Mouse (Mus musculus) stomach, embryonic 14.5 days (tissue): ENCODE measurements around the gene Sac3d1. TPM values are rescaled to one million over a fixed set of nuclear protein-coding genes. Genes with fewer than 3 reads are reported as not detected.
"Not testable (repeated sequence)": the region's sequence is repeated elsewhere in the genome, so short reads cannot be mapped to it uniquely, and the experiment has no call there.

Source experiments
- ATAC-seq: fragments of 200-750 bp; cut with Nextera tagmentation; 2 replicates; pipeline ENCODE4 v1.8.0; 2017; ENCODE audit warnings: low read depth, moderate TSS enrichment; ENCODE audit not compliant: insufficient number of reproducible peaks, insufficient read depth, low FRiP score
- H3K27ac ChIP-seq: fragments of 300-500 bp; sonication (generic); 2 replicates; pipeline ENCODE4 v1.5.1; 2014; ENCODE audit warnings: mild to moderate bottlenecking, low read length, moderate library complexity, mixed read lengths
- H3K27me3 ChIP-seq: fragments of 300-500 bp; sonication (generic); 2 replicates; pipeline ENCODE4 v1.6.1; 2014; ENCODE audit warnings: low read length, control low read depth, mixed read lengths; ENCODE audit not compliant: control insufficient read depth, insufficient read depth
- H3K36me3 ChIP-seq: fragments of 300-500 bp; sonication (generic); 2 replicates; pipeline ENCODE4 v1.6.1; 2014; ENCODE audit warnings: mild to moderate bottlenecking, control low read depth, low read length, moderate library complexity, mixed read lengths; ENCODE audit not compliant: control insufficient read depth, insufficient read depth
- H3K4me1 ChIP-seq: fragments of 300-500 bp; sonication (generic); 2 replicates; pipeline ENCODE4 v1.6.1; 2014; ENCODE audit warnings: low read length, control low read depth, mixed read lengths; ENCODE audit not compliant: control insufficient read depth, insufficient read depth
- H3K4me2 ChIP-seq: fragments of 300-500 bp; sonication (generic); replicated peaks from 2 replicates; pipeline ENCODE4 v1.6.1; 2014; ENCODE audit warnings: low read depth, low read length, control low read depth
- H3K4me3 ChIP-seq: fragments of 300-500 bp; sonication (generic); 2 replicates; pipeline ENCODE4 v1.5.1; 2014; ENCODE audit warnings: low read depth, low read length, control low read depth
- H3K9ac ChIP-seq: fragments of 300-500 bp; sonication (generic); replicated peaks from 2 replicates; pipeline ENCODE4 v1.6.1; 2014; ENCODE audit warnings: low read depth, mild to moderate bottlenecking, control low read depth, low read length, moderate library complexity, mixed read lengths
- H3K9me3 ChIP-seq: fragments of 300-500 bp; sonication (generic); 2 replicates; pipeline ENCODE4 v1.6.1; 2016; ENCODE audit warnings: low read depth, low read length, control low read depth; ENCODE audit not compliant: control insufficient read depth
- WGBS: fragments of 180-500 bp; shearing (Covaris S2); extraction: QIAGEN DNeasy Blood & Tissue Kit; methylation state at CpG from one replicate; pipeline ENCODE4 v1.1.7; 2014; 5-methylcytosine and 5-hydroxymethylcytosine counted together
- polyA plus RNA-seq: library from polyadenylated mRNA; unstranded; fragments of >200 nt; fragmentation: Nextera tagmentation; extraction: Ambion mirVana; gene quantifications from 2 replicates; pipeline ENCODE4 v1.2.1, GENCODE M21; 2014

The Sac3d1 gene
- polyA plus RNA-seq, 1 experiment from 2014 or later = 47.9 TPM

DNA sequence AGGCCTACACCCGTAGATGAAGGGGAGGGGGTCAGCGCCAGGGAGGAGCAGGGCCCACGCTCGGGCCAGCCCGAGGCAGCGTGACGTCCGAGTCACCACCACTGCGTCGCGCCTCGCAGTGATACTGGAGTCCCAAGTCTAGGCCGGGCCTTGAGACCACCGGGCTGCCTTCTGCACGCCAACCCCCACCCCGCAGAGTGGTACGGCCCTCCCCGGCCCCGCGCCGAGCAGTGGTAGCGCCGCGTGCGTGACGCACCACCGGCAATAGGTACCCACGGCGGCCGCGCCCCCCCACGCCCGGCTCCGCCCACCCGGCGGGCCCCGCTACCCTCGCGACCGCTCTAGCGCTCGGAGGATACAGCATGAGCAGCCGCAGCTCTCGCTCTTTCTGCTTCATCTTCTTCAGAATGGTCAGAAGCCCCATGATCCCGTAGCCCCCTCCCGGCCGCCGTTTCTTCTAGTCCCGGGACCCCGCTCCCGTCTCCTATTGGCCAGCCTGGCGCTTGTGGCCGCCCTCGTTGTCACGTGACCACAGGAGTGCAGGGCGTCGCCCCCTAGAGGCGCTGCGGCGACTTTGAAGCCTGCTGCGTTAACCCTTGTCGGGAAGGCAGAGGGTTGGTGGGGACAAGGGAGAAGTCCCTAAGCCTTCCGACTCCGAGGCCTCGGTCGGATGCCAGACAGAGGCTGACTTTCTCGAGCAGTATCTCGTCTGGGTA, 22.4 kb upstream of the Sac3d1 start, which contains the start of gene Batf2:
Batf2 (plus strand) TSS at position 306 of the 716 bp plus-strand sequence.
- ATAC-seq = peak; percentile 93
- H3K4me3 ChIP-seq = peak within 1 kb of the TSS; percentile 66
- H3K4me2 ChIP-seq = peak within 1 kb of the TSS; percentile 72
- no peaks in the 10 kb centered on the region for H3K27me3 ChIP-seq
- peaks cover 9% of the 10 kb centered on the region; the same call in 1 of the 2 replicates for H3K36me3 ChIP-seq
- peak within 1 kb of the TSS; percentile 78 for H3K9ac ChIP-seq
- WGBS = under 1% methylated on average over 67 of the region's 68 CpGs
- H3K4me1 ChIP-seq = no peaks in the 10 kb centered on the region; the same call in 1 of the 2 replicates
- H3K27ac ChIP-seq = peak within 1 kb of the TSS; percentile 96
- no peaks in the 10 kb centered on the region for H3K9me3 ChIP-seq

DNA sequence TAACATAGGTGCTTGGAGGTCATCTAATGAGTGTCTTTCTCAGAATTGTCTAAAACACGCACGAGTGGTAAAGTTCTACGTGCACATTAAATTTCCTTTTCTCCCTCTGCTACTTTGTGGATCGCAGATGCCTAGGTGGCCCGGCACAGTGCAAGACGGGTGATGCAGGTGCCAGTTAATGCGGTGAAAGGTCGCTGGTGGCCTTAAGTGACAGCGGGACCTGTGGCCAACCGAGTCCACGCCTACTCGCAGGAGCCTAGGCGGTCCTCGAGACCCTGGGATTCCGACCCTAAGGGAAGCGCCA, 21.9 kb upstream of the Sac3d1 start:
- peak overlapping the region; percentile 78 for H3K9ac ChIP-seq
- H3K27ac ChIP-seq = peak overlapping the region; percentile 96
- 5% methylated on average over 16 of the region's 16 CpGs for WGBS
- no peaks in the 10 kb centered on the region for H3K9me3 ChIP-seq
- peaks cover 9% of the 10 kb centered on the region; the same call in 1 of the 2 replicates for H3K36me3 ChIP-seq
- no peak for ATAC-seq
- peak overlapping the region; percentile 66 for H3K4me3 ChIP-seq
- no peaks in the 10 kb centered on the region; the same call in 1 of the 2 replicates for H3K4me1 ChIP-seq
- peak overlapping the region; percentile 72 for H3K4me2 ChIP-seq
- H3K27me3 ChIP-seq = no peaks in the 10 kb centered on the region

DNA sequence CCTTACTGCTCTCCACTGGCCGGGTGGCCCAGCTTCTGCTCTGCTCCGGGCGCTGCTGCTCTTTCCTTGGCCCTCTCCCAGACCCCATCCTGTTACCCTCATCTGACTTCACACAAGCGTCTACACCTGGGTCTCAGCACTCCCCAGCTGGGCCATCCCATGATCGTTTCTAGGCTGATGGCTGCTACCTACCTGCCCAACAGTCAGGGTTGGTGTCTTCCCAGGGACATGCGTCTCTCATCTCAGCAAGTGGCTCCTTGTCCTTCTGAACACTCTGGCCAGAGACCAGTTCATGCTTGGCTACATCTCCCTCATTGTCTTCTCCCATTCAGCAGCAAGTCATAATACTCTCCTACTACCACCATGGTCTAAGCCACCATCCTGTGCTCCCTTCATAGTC, 21.3 kb upstream of the Sac3d1 start:
- 96% methylated on average over 6 of the region's 6 CpGs for WGBS
- H3K9ac ChIP-seq = no peak overlapping the region

DNA sequence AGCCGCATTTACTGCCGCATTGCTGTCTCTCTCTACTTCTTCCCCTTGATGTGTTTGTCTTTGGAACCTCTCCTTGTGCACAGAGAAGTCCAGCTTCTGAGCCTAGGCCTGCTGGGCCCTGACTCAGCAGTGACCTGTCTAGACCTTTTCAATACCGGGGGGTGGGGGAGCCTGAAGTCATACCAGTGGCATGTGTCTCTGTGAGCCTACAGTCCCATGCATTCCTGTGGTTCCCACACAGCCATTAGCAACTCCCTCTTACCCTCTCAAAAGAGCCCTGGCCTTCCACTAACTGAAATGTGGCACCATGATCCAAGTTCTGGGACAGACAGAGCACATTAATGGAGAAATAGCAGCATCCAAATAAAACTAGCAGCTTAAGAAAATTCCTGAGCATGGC, 17.9 kb upstream of the Sac3d1 start:
- WGBS = 77% methylated on average over 3 of the region's 3 CpGs
- Histone ChIP-seq H3K27me3 (no peaks in the 10 kb centered on the region), H3K4me1 (no peaks in the 10 kb centered on the region; the same call in 1 of the 2 replicates), H3K4me3 (no peak overlapping the region), H3K9me3 (no peaks in the 10 kb centered on the region), H3K9ac (no peak overlapping the region), H3K27ac (no peak overlapping the region), H3K4me2 (no peak overlapping the region), H3K36me3 (peaks cover 18% of the 10 kb centered on the region; the same call in 1 of the 2 replicates)
- ATAC-seq = no peak

More for the DNA sequence above, 21.3 kb upstream of the Sac3d1 start:
- no peak overlapping the region for H3K27ac ChIP-seq
- no peaks in the 10 kb centered on the region for H3K27me3 ChIP-seq
- peak overlapping the region; percentile 72 for H3K4me2 ChIP-seq
- no peak overlapping the region for H3K4me3 ChIP-seq
- peaks cover 14% of the 10 kb centered on the region; the same call in 1 of the 2 replicates for H3K36me3 ChIP-seq
- no peak for ATAC-seq
- H3K9me3 ChIP-seq = no peaks in the 10 kb centered on the region
- no peaks in the 10 kb centered on the region; the same call in 1 of the 2 replicates for H3K4me1 ChIP-seq

DNA sequence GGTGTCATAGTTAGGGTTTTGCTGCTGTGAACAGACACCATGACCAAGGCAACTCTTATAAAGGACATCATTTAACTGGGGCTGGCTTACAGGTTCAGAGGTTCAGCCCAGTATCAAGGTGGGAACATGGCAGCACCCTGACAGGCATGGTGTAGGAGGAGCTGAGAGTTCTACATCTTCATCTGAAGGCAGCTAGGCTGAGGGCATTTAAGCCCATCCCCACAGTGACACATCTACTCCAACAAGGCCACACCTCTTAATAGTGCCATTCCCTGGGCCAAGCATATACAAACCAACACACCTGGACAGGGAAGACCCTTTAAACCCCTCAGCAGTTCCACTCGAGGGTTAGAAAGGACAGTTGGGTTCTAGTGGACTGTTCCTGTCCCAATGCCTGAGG, 14.7 kb upstream of the Sac3d1 start:
- not testable (repeated sequence) for H3K4me2 ChIP-seq, H3K9ac ChIP-seq, H3K4me1 ChIP-seq, H3K9me3 ChIP-seq, H3K27me3 ChIP-seq, H3K27ac ChIP-seq, H3K4me3 ChIP-seq, ATAC-seq
- peaks cover 18% of the 10 kb centered on the region; the same call in 1 of the 2 replicates for H3K36me3 ChIP-seq
- WGBS = 44% methylated on average over 1 of the region's 1 CpGs

DNA sequence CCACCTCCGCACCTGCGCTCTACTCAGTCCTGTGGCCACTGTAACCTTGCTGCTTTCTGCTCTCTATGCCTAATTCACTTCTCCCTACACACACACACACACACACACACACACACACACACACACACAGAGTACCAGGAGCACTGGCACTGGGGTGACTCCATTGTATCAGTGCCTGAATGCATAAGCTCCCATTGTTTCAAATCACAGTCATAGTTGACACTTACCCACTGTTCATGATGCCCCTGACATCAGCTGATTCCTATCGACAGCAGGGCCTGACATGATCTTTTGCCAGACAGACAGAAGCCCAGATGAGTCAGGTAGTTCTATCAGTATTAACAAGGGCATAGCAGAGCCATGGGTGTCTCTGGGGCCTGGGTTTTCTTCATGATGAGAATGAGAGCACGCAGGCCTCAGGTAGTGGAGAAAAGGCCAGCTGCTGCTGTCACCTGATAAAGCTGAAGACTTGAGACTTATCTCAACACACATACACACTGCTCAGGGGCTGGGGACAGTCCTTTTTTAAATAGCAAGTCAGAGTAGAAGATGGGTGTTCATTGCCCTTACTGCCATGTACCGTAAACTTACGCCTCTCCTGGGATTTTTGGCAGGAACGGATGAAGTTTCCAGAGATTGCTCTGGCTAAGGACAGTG, 13.8 kb upstream of the Sac3d1 start:
- no peak overlapping the region for H3K27ac ChIP-seq
- H3K4me1 ChIP-seq = 0 out of 2 replicates have a peak, but pooled peaks cover 2% of the 10 kb centered on the region
- WGBS = 83% methylated on average over 7 of the region's 7 CpGs
- no peaks in the 10 kb centered on the region for H3K9me3 ChIP-seq
- H3K36me3 ChIP-seq = peaks cover 13% of the 10 kb centered on the region; the same call in 1 of the 2 replicates
- H3K4me2 ChIP-seq = no peak overlapping the region
- no peaks in the 10 kb centered on the region for H3K27me3 ChIP-seq
- no peak for ATAC-seq
- H3K4me3 ChIP-seq = no peak overlapping the region
- H3K9ac ChIP-seq = no peak overlapping the region

DNA sequence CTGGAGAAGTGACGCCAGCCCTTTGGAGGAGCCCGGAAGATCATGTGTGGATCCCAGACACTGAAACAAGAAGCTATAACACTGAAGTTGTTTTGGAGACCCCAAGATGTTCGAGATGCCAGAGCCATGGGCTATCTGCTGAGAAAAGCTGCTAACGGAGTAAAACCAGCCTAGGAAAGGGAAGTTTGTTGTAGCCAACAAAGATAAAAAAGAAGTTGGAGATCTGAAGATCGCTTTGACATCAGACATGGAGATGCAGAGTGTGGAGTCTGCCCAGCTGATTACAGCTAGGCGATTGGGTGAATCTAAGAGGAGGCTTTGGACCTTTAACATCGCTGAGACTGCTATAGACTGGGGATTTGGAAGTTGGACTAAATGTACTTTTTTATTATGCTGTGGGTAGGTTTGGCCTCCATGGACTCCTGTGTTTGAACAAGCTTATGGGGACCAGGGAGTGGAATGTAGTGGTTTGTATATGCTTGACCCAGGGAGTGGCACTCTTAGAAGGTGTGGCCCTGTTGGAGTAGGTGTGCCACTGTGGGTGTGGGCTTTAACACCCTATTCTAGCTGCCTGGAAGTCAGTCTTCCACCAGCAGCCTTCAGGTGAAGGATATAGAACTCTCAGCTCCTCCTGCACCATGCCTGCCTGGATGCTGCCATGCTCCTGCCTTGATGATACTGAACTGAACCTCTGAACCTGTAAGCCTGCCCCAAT, 12.1 kb upstream of the Sac3d1 start:
- not testable (repeated sequence) for H3K9ac ChIP-seq, ATAC-seq, H3K9me3 ChIP-seq, H3K4me1 ChIP-seq, H3K4me3 ChIP-seq, H3K4me2 ChIP-seq, H3K36me3 ChIP-seq, H3K27me3 ChIP-seq, H3K27ac ChIP-seq
- 73% methylated on average over 7 of the region's 7 CpGs for WGBS

DNA sequence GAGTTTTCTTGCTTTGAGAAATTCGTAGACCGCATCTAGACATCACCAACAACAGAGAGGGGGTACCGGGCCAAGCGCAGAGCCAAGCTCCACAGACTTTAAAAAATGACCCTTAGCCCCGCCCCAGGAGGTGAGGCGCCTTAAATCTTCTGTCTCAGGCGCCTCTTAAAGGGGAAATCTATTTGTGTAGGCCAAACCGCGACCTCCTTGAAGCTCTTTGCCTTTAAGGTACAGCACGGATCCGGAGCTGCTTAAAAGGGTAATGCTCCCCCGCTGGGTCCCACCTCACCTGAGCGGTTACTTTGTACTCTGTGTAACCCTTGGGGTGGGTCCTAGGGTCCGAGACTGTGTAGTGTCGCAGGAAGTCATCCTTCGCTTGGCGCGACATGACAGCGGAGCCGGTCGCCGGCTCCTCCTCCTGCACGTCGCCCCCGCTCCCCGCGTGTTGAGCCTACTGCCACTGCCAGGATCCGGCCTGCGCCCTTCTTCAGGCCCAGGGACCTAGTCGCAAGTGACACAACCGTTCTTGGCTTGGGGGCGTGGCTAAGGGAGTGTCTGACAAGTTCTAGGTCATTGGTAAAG, 9.4 kb upstream of the Sac3d1 start, which contains the start of gene Snx15:
Snx15 (minus strand) TSS at position 545 of the 582 bp plus-strand sequence.
- Histone ChIP-seq H3K36me3 (no peaks in the 10 kb centered on the region), H3K4me2 (peak within 1 kb of the TSS; percentile 47), H3K4me3 (peak within 1 kb of the TSS; percentile 30), H3K9ac (peak within 1 kb of the TSS; percentile 31), H3K27ac (peak within 1 kb of the TSS; percentile 29; the same call in 1 of the 2 replicates), H3K9me3 (no peaks in the 10 kb centered on the region), H3K27me3 (no peaks in the 10 kb centered on the region), H3K4me1 (0 out of 2 replicates have a peak, but pooled peaks cover 6% of the 10 kb centered on the region)
- WGBS = under 1% methylated on average over 32 of the region's 32 CpGs
- ATAC-seq = peak; percentile 91
